Mouse (Mus musculus) embryo, embryonic 10 days (tissue): ENCODE measurements around the gene Rbbp6.

Experiments used
- DNase-seq: peaks from one replicate; pipeline ENCODE4 v3.0.0-alpha.2; 2015; ENCODE audit warnings: low spot score

Rbbp6 gene

DNA sequence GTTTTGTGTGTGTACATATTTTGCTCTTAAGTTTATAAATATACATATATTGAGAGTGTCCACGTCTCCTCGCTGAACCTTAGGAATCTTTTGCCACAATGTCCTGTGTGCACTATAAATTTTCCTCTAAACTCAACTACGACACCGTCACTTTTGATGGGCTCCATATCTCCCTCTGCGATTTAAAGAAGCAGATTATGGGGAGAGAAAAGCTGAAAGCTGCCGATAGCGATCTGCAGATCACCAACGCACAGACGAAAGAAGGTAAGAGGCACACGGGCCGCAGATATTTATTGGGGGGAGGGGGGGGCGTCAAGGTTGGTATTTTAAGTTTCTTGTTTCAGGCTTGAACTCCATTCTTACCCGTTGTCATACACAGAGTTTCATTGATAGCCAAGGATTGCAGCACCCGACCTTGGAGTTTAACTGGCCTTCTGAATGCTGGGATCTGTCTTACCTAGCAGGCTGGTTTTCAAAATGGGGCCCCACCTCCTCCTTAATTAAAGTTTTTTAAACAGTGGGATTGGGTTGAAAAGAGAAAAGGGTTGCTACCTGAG lies 5.5 kb downstream of the Rbbp6 start:
- DNase-seq, result peak; percentile 6

DNA sequence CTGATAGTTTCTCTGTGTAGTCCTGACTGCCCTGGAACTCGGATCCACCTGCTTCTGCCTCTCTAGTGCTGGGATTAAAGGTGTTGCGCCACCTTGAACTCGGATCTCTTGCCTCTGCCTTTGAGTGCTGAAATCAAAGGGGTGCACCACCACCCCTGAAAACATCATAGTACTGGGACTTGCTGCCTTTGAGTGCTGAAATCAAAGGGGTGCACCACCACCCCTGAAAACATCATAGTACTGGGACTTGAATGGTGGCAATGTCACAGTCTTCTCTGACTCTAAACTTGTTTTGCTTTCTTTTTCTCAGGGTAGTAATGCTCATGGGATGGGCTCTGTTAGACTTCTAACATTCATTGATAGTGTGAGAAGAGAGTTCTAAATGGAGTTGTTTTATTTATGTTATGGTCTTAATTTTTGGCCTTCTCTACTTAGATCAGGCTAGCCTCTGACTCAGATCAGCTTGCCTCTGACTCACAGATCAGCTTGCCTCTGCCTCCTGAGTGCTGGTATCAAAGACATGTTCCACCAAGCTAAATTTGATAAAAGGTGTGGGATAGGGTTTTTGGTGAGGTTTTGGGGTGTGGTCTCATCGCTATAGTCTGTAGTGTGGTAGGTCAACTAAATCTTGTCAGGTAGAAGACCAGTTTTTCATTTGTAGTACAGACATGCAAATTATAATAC lies 6.7 kb downstream of the Rbbp6 start:
- no peak for DNase-seq

DNA sequence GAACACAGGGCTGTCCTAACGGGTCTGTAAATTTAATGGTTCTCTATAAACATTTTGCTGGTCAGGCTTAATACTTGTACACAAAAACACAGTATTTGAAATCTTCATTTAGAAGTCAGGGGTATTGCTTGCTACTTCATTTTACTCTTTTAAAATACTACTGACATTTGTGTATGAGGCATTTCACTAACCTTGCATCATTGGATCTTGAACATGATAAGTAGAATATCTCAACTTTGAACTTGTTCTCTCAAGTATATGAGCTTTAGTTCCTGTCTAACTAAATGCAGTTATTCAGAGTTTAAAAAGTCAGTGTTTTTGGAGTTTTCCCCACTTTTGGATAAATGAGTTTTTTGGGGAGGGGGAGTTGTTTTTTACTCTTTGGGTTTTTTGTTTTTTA lies 14.0 kb downstream of the Rbbp6 start:
- no peak for DNase-seq

DNA sequence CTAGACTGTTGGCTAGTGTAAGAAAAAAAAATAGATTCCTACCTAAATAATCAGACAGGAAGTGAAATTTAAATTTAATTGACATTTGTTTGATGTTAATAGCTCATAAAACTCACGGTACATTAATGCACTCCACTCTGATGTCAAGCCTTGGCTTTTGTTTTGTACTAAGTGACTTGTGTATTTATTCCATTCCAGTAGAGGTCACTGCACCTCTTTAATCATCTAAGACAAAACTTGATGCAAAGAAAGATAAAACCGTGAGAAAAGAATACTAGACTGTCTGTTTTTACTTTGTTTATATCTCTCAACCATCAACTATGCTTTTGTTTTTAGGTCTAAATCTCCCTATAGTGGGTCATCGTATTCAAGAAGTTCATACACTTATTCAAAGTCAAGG lies 32.7 kb downstream of the Rbbp6 start:
- DNase-seq, result no peak

DNA sequence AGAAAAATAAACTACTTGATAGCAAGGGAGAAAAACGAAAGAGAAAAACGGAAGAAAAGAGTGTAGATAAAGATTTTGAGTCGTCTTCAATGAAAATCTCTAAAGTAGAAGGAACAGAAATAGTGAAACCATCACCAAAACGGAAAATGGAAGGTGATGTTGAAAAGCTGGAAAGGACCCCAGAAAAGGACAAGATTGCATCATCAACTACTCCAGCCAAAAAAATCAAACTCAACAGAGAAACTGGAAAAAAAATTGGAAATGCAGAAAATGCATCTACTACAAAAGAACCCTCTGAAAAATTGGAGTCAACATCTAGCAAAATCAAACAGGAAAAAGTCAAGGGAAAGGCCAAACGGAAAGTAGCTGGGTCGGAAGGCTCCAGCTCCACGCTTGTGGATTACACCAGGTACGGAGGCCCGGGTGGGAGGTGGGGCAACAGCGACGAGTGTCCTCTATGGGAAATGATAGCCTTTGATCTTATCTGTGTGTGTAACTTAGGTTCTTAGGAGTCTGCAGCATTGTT lies 34.4 kb downstream of the Rbbp6 start:
- no peak for DNase-seq

DNA sequence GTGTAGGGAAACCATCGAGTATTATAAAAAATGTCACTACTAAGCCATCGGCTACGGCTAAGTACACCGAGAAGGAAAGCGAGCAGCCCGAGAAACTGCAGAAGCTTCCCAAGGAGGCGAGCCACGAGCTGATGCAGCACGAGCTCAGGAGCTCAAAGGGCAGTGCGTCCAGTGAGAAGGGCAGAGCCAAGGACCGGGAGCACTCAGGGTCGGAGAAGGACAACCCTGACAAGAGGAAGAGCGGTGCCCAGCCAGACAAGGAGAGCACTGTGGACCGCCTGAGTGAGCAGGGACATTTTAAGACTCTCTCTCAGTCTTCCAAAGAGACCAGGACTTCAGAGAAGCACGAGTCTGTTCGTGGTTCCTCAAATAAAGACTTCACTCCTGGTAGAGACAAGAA lies 35.3 kb downstream of the Rbbp6 start:
- no peak for DNase-seq

DNA sequence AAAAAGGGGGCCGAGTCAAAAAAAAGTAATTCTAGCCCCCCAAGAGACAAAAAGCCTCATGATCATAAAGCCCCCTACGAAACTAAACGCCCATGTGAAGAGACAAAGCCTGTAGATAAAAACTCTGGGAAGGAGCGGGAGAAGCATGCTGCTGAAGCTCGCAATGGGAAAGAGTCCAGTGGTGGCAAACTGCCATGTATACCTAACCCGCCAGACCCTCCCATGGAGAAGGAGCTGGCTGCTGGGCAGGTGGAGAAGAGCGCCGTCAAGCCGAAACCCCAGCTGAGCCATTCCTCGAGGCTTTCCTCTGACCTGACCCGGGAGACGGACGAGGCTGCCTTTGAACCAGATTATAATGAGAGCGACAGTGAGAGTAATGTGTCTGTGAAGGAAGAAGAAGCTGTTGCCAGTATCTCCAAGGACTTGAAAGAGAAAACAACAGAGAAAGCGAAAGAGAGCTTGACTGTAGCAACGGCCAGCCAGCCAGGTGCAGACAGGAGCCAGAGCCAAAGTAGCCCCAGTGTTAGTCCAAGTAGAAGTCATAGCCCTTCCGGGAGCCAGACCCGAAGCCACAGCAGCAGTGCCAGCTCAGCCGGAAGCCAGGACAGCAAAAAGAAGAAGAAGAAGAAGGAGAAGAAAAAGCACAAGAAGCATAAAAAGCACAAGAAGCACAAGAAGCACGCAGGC lies 36.0 kb downstream of the Rbbp6 start:
- no peak for DNase-seq

DNA sequence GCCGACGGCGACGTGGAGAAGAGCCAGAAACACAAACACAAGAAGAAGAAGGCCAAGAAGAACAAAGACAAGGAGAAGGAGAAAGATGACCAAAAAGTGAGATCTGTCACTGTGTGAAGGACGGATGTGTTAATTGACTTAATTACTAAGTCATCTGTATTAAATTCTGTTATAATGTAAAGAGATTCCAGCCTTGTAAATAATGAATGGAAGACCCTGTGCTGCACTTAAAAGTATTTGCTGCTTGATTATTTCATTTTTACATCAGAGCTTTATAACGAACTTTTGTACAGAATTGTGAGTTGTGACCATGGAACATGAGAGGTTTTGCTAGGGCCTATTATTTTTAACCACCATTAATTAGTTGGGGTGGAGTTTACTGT lies 36.5 kb downstream of the Rbbp6 start:
- DNase-seq, result no peak

DNA sequence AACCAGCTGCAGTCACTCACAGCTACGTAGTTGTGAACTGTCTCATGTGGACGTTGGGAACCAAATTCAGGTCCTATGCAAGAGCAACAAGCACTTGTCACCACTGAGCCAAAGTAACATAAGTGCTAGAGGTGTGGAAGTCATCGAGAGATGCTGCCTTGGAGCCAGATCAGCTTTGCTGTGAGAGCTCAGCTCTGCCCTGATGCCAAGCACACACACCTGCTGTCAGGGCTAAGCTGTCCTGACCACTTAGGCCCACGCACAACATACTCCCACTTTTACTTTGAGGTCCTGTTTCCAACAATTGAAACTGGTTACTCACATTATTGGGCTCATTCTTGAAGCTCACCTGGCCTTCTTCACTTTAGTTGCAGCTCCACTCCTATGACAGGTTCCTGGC lies 37.7 kb downstream of the Rbbp6 start:
- no peak for DNase-seq

DNA sequence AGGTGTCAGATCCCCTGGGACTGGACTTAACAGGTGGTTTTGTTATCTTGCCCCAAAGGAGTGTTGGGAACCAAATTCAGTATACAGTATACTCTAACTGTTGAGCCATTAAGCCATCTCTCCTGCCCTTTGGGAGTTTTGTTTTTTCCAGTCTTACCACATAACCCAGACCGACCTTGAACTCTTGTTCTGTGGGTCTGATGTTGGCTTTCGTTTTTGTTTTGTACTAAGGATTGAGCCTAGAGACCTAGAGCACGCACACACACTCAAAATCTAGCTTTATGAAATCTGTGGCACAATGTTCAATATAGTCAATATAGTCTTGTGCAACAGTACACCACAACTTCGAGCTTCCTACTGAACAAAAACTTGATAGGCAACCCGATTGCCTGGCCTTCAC lies 39.0 kb downstream of the Rbbp6 start:
- DNase-seq, result no peak

DNA sequence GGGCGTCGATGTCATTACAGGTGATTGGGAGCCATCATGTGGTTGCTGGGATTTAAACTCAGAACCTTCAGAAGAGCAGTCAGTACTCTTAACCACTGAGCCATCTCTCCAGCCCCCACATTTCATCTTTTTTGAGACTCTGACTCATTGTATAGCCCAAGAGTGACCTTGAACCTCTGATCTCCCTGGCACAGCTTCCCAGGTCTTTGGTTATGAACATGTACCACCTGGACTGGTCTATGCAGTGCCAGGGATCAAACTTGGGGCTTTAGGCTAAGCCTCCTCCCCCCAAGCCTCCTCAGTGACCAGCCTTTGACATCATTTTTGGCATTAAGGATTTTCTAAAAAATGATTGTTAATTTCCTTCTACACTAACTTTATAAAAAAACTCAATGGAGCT lies 40.8 kb downstream of the Rbbp6 start:
- DNase-seq, result no peak

DNA sequence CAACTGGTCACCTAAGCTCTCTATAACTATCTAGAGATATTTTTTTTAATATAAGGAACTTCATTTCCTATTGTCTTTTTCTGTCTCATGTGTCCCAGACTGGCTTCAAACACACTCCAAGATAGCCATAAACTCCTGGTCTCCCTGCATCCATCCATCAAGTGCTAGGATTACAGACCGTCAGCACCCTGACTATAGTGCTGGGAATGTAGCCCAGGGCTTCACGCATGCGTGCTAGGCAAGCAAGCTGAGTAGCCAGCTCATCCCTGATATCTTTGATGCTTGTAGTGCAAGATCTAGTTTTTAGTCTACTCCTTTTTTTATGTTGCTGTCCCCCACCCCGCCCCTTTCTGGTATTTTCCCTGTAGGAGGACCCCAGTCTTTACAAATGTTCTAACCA lies 42.3 kb downstream of the Rbbp6 start:
- no peak for DNase-seq

DNA sequence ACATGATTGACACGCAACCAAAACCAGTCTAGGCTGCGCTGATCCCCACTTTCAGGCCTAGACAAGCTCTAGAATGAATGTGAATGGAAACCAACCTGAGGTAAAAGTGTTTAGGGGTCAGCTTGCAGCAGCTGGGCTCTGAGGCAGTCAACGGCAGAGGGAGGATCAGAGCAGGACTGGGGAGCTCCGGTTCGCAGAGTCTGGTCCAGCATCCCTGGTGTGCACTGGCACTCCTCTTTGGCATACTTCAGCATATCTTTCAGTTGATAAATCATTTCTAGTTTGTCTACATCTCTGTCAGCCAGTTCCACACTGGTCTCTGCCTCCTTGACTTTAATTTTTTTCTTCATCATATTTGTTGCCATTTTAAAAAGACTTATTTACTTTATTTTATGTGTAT lies 48.0 kb downstream of the Rbbp6 start:
- DNase-seq, result no peak

DNA sequence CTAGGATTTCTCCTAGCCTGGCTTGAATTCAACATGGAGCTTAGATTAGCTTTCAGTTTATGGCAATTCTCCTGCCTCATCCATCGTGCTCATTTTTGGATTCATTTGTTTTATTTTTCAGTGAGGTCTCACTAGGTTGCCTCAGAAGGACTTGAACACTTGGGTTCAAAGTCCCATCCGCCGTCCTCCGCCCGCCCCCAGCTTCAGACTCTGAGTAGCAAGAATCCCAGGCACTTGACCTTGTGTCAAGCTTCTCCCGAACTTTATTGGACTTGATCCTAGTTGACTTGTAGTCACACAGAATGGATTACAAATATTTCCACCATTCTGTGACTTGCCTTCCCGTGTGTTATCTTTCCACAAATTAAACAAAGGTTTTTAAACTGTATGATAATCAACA lies 49.2 kb downstream of the Rbbp6 start:
- DNase-seq, result no peak

DNA sequence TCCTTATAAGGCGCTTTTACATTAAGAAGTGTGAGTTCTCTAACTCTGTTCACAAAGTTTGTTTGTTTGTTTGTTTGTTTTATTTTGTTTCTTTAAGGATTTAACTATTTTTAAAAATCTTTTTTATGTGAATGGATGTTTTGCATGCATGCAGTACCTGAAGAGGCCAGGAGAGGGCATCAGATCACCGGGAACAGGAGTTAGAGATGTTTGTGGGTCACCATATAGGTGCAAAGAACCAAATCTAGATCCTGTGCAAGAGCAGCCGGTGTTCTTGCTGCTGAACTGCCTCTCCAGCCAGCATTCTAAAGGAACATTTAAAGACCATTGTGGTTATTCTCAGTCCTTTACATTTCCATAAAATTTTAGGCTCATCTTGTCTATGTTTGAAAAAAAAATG lies 52.1 kb downstream of the Rbbp6 start:
- DNase-seq, result peak; percentile 25

DNA sequence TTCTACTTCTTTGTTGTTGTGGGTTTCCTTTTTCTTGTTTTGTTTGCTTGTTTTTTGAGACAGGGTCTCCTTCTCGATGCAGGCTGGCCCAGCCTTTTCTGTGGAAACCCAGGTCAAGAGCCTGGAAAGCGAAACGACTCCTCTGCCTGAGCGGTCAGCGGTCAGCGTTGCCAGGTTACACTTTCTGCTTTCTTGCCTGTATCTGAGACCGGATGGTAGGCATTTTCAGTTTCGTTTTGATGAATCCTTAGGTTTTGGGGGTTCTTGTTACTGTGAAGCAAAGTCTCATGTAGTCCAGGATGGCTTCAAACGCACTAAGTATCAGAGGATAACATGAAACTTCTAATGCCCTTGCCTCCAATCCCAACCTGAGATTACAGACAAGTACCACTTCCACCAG lies 59.6 kb downstream of the Rbbp6 start:
- no peak for DNase-seq

DNA sequence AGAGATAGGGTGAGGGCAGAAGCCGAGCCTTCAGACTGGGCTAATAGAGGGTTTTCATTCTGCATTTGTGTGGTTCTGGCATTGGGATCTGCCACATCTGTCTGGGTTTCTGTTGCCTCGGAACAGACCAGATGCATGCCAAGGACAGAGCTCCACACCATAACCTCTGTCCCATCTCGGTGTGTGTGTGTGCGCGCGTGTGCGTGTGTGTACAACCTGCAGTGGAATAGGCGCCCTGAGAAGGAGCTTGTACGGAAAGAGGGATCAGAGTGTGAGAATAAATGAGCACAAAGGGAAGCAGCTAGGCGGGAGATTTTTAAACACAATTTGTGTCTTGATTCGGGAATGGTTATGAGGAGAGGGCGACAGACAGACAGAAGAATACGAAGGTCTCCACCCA lies 64.8 kb downstream of the Rbbp6 start:
- peak; percentile 15 for DNase-seq

DNA sequence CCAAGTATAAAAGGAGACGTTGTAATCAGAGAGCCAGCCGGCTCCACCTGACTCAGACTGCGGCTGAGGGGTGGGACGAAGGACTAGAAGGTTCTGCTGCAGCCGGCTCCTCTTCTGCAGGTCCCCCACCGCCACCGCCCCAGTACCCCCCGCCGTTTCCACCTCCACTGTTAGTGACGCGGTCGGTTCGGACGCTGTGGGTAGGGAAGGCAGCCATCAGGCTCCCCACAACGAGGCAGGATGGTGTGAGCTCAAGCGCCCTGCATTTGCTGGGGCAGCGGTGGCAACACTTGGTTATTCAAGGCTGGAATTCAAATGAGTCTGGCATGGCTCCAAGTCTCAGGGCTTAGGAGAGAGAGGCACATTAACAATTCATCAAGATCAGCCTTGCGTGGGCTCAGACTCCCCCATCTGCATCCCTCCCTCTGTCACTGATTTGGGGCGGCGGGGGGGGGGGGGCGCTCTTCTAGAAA lies 65.3 kb downstream of the Rbbp6 start:
- DNase-seq, result peak; percentile 70

DNA sequence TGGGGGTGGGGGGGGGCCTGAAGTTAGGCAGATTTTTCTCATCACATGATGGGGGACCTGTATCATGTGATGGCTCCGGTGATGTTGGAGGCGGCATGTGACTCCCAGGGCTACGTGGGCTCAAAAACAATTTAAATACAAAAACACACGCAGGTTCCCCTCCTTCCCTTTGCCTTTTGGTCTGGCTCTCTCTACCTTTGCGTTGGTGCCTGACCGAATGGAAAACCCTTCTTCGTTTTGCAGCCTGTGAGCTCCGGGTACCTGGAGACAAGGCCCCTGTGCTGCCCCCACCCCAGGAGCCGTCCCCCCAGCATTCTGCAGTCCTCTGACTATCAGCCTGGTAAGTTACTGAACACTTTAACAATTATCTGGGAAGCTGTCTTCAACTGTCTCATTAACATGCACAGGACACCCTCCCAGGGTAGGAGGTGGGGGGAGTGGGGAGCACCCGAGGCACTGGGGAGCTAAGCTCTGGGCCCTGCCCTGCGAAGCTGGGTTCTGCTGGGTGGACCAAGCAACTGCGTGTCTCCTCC lies 65.8 kb downstream of the Rbbp6 start:
- peak; percentile 47 for DNase-seq

DNA sequence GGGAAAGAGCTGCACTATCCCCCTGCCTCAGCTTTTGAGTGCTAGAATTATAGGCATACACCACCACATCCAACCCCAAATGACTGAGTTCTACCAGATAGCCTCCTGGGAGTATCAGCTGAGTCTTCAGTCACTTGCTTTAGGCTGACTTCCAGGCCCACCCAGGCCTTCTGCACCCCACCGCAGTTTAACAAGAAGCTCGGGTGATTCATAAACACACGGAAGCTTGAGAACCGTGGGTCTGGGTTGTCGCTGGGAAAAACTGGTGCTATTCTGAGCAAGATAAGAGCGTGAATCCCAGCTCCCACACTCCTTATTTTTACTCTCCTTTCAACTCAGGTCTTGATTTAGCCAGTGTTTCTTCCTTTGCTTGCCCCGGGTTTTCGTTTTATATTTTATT lies 69.8 kb downstream of the Rbbp6 start:
- DNase-seq, result no peak

DNA sequence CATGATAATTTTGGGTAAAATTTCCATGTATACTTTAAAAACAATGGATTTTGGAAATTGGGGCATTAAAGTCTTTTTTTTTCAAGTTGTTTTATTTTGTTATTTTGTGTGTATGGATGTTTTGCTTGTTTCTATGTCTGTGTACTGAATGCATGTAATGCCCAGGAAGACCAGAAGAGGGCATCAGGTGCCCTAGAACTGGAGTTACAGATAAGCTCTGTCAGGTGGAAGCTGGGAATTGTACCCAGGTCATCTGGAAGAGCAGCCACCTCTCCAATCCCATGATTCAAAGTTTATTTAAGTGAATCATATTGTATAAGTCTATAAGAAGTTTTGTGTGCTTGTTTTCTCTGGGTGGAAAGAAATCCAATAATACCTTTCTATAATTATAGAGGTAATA lies 73.8 kb downstream of the Rbbp6 start:
- peak; percentile 37 for DNase-seq

DNA sequence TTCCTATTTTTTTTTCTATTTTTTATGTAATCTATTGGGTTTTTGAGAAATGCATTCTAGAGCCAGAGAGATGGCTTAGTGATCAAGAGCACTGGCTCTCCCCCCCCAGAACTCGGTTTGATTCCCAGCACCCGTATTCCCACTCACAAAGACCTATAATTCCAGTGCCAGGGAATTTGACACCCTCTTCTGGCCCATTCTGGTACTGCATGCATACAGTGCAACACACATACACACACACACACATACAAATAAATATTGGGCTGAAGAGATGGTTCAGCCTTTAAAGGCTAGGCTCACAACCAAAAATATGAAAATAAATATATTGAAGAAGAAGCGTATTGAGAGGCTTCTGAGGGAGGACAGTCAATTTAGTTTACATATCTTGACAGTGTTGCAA lies 79.7 kb downstream of the Rbbp6 start:
- no peak for DNase-seq

DNA sequence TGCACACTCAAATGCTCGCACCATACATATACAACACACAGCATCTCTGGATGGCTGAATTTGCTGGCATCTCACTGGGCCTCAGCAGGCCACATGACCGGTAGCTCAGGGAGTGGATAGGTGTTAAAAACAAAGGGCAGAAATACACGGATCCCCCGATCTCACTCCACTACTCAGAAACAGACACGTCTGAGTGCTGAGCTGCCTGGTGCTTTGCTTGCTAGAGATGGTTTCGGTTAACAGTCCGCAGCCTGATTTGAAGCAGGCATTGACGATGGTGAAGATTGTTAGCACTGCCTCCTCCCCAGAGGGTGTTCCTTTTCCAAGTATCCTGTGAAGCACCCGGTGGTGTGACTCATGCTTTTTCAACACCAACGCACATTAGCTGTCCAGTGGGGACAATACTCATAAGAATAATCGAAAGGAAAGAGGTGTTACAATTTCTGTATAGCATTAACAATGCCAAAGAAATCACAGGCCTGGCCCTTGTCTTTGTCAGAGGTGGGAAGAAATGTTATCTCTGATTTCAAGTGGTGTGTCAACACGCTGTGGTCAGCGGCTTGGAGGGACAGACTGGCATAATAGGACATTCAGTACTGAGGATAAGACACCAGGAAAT lies 81.1 kb downstream of the Rbbp6 start:
- DNase-seq, result no peak
